ENCODE assay signal across 19 mouse cellular contexts in the genomic region with DNA sequence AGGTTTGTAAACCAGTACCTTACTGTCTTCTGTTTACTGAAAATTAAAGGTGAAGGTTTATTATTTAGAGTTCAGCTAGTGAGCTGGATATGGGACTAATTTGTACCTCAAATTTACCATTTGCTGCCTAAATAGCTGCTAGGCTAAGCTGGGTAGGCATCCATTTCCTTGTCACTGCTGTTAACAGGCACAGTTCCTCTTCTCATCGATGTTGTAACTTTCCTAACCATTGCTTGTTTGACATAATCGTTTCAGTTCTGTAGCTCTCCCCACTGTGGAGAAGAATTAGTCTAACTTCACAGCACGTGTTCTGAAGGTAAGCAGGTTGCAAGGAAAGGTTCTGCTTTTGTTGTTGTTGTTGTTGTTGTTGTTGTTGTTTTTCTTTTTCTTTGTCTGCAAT. TPM values are rescaled to one million over a fixed set of nuclear protein-coding genes. Genes with fewer than 3 reads are reported as not detected.
DNase-seq lines count a peak whose midpoint lies in the region; ATAC-seq and TF ChIP-seq lines count a peak whose summit lies in the region.
"Had no signal": no experiment of that assay in that cellular context is flagged by ENCODE, and none has a peak within 500 bp of the region (broad histone marks: within the 10 kb centered on the region; RNA-seq: fewer than 3 reads in every experiment).

No protein-coding gene starts in this region.

- no peak overlapping the region for H3K4me2 ChIP-seq in CH12.LX (ENCODE audit: insufficient read depth, low read depth, poor library complexity, severe bottlenecking)
- H3K4me2 ChIP-seq in hindbrain, embryonic 11.5 days (replicated peaks; ENCODE audit: low read depth, low read length), result no peak overlapping the region
- H3K4me2 ChIP-seq: embryonic facial prominence, embryonic 12.5 days; forebrain, embryonic 13.5 days; forebrain, embryonic 15.5 days had no signal

- WGBS in hindbrain, embryonic 11.5 days, result 89% methylated on average over 3 of the region's 3 CpGs
- 68% methylated on average over 3 of the region's 3 CpGs for WGBS in lung, adult 2 months

- H3K27ac ChIP-seq in CH12.LX (ENCODE audit: insufficient read depth, low read depth), result no peak overlapping the region
- no peak overlapping the region for H3K27ac ChIP-seq in hindbrain, embryonic 11.5 days (ENCODE audit: low read depth, low read length)
- H3K27ac ChIP-seq: embryonic facial prominence, embryonic 10.5 days; embryonic facial prominence, embryonic 12.5 days; forebrain, embryonic 13.5 days; forebrain, embryonic 15.5 days had no signal

- dilution Hi-C loops in CH12.LX (cut with MboI; ENCODE audit: extremely low pct_ligation_motif_present, extremely low pct_unique_long_range_greater_than_20kb, low sequenced_read_pairs), result no loop called here

- TF ChIP-seq POLR2A in CH12.LX (IDR thresholded peaks at IDR 0.05; ENCODE audit: low read depth, low read length), result no peak
- no peak for TF ChIP-seq POLR2A in lung, adult 2 months (IDR thresholded peaks at IDR 0.05; ENCODE audit: borderline replicate concordance, extremely low read depth, low read depth, low read length)

- H3K36me3 ChIP-seq in CH12.LX (replicated peaks in 1 of 2; ENCODE audit: control insufficient read depth in 1 of 2, insufficient read depth in 1 of 2, low read length in 1 of 2), result no peaks in the 10 kb centered on the region
- no peaks in the 10 kb centered on the region for H3K36me3 ChIP-seq in hindbrain, embryonic 11.5 days (ENCODE audit: control insufficient read depth, insufficient read depth, low read length)
- H3K36me3 ChIP-seq: embryonic facial prominence, embryonic 10.5 days; embryonic facial prominence, embryonic 12.5 days; forebrain, embryonic 15.5 days had no signal

- H3K9ac ChIP-seq in CH12.LX (ENCODE audit: insufficient read depth, low read depth), result no peak overlapping the region
- H3K9ac ChIP-seq in hindbrain, embryonic 11.5 days (ENCODE audit: low read depth, low read length), result no peak overlapping the region
- H3K9ac ChIP-seq: embryonic facial prominence, embryonic 12.5 days; forebrain, embryonic 13.5 days; forebrain, embryonic 15.5 days; forebrain, postnatal 0 days had no signal

- H3K79me2 ChIP-seq in CH12.LX (replicated peaks; ENCODE audit: control insufficient read depth, extremely low read depth, insufficient read depth, poor library complexity, severe bottlenecking), result no peaks in the 10 kb centered on the region

- no peak for TF ChIP-seq RAD21 in CH12.LX (IDR thresholded peaks at IDR 0.05; ENCODE audit: low read depth, low read length)

- in situ Hi-C loops in CH12.LX (cut with MboI; ENCODE audit: low pct_ligation_motif_present, low pct_unique_long_range_greater_than_20kb, low sequenced_read_pairs), result no loop called here

- no peak for TF ChIP-seq EP300 in CH12.LX (IDR thresholded peaks at IDR 0.05; ENCODE audit: low read length)

- TF ChIP-seq CTCF in CH12.LX (conservative IDR thresholded peaks at IDR 0.05 in 1 of 2, IDR thresholded peaks at IDR 0.05 in 1 of 2; ENCODE audit: low read depth in 2 of 2, low read length in 2 of 2), result no peak
- TF ChIP-seq CTCF in lung, adult 2 months (IDR thresholded peaks at IDR 0.05; ENCODE audit: insufficient read depth, low read length), result no peak

- ATAC-seq in common myeloid progenitor, adult 5-6 weeks (replicated peaks; ENCODE audit: low read depth, poor library complexity, severe bottlenecking), result 0 out of 2 replicates have a peak, but pooled peaks have one; percentile 25
- ATAC-seq in megakaryocyte progenitor cell, adult 5-6 weeks (replicated peaks; ENCODE audit: poor library complexity), result peak; percentile 91
- no peak for ATAC-seq in hindbrain, embryonic 11.5 days (ENCODE audit: low FRiP score)
- ATAC-seq: CD4-positive, CD25-positive, alpha-beta regulatory T cell, adult 4 months; forebrain, embryonic 13.5 days; forebrain, embryonic 15.5 days; forebrain, postnatal 0 days had no signal

- H3K9me3 ChIP-seq in CH12.LX (replicated peaks; ENCODE audit: low read length), result no peaks in the 10 kb centered on the region
- H3K9me3 ChIP-seq in hindbrain, embryonic 11.5 days (ENCODE audit: control insufficient read depth, low read length), result no peaks in the 10 kb centered on the region
- H3K9me3 ChIP-seq: embryonic facial prominence, embryonic 10.5 days; embryonic facial prominence, embryonic 12.5 days; forebrain, embryonic 13.5 days; forebrain, embryonic 15.5 days had no signal

- DNase-seq in CH12.LX (ENCODE audit: extremely low read depth), result peak; percentile 11
- DNase-seq in hindbrain, embryonic 11.5 days (ENCODE audit: low spot score), result no peak
- DNase-seq in adrenal gland, adult (ENCODE audit: inconsistent age in 2 of 2, low spot score in 1 of 2), result no peak
- DNase-seq in lung, adult 2 months, result no peak
- DNase-seq: adrenal gland, adult 2 months; adrenal gland, postnatal 25 days; B cell, adult 2 months; cerebellum, adult 11 months; cerebellum, adult 18-20 months; cerebellum, adult 8-10 months; cerebellum, adult 9-11 months; forebrain, postnatal 0 days had no signal

- H3K4me3 ChIP-seq in CH12.LX (replicated peaks in 1 of 3; ENCODE audit: low read depth in 2 of 3, low read length in 2 of 3, poor library complexity in 1 of 3), result no peak overlapping the region
- H3K4me3 ChIP-seq in hindbrain, embryonic 11.5 days (ENCODE audit: low read depth, low read length), result no peak overlapping the region
- no peak overlapping the region for H3K4me3 ChIP-seq in lung, adult 2 months (replicated peaks; ENCODE audit: extremely low read depth, low read depth, low read length)
- H3K4me3 ChIP-seq: embryonic facial prominence, embryonic 10.5 days; embryonic facial prominence, embryonic 12.5 days; forebrain, embryonic 13.5 days; forebrain, embryonic 15.5 days had no signal

- no peaks in the 10 kb centered on the region for H3K27me3 ChIP-seq in CH12.LX (replicated peaks)
- H3K27me3 ChIP-seq in hindbrain, embryonic 11.5 days (ENCODE audit: control insufficient read depth, insufficient read depth, low read length), result no peaks in the 10 kb centered on the region
- H3K27me3 ChIP-seq: embryonic facial prominence, embryonic 12.5 days; forebrain, embryonic 13.5 days; forebrain, embryonic 15.5 days had no signal

- peaks cover 0 to 3% of the 10 kb centered on the region in 2 experiments; a peak in 1 of 4 replicates for H3K4me1 ChIP-seq in CH12.LX (ENCODE audit: control insufficient read depth in 1 of 2, insufficient read depth in 2 of 2)
- no peaks in the 10 kb centered on the region for H3K4me1 ChIP-seq in hindbrain, embryonic 11.5 days (replicated peaks; ENCODE audit: control insufficient read depth, insufficient read depth, low read length)
- no peaks in the 10 kb centered on the region for H3K4me1 ChIP-seq in lung, adult 2 months (ENCODE audit: control insufficient read depth, insufficient read depth, low read length)
- H3K4me1 ChIP-seq: embryonic facial prominence, embryonic 12.5 days; forebrain, embryonic 13.5 days; forebrain, embryonic 15.5 days had no signal

TF ChIP-seq in CH12.LX, 34 proteins besides CTCF, POLR2A, EP300 and RAD21:
- TF ChIP-seq CHD2 (IDR thresholded peaks at IDR 0.05; ENCODE audit: low read length) (no peak), BHLHE40 (IDR thresholded peaks at IDR 0.05; ENCODE audit: low read depth, low read length) (no peak), TBP (conservative IDR thresholded peaks at IDR 0.05; ENCODE audit: low read depth, low read length) (no peak), ELF1 (IDR thresholded peaks at IDR 0.05; ENCODE audit: low read depth, low read length) (no peak), ZMIZ1 (IDR thresholded peaks at IDR 0.05; ENCODE audit: low read depth, low read length) (no peak), USF1 (IDR thresholded peaks at IDR 0.05; ENCODE audit: low read depth, low read length) (no peak), MAZ (IDR thresholded peaks at IDR 0.05; ENCODE audit: low read depth, low read length) (no peak), E2F4 (IDR thresholded peaks at IDR 0.05; ENCODE audit: insufficient replicate concordance, low read depth, low read length) (no peak), SIN3A (IDR thresholded peaks at IDR 0.05; ENCODE audit: low read length) (no peak), CHD1 (IDR thresholded peaks at IDR 0.05; ENCODE audit: low read depth, low read length) (no peak), NELFE (IDR thresholded peaks at IDR 0.05; ENCODE audit: low read depth, low read length) (no peak), SMC3 (IDR thresholded peaks at IDR 0.05; ENCODE audit: low read depth, low read length) (no peak), GABPA (IDR thresholded peaks at IDR 0.05; ENCODE audit: insufficient replicate concordance, low read depth, low read length) (no peak), POLR2AphosphoS2 (IDR thresholded peaks at IDR 0.05; ENCODE audit: low read depth, low read length) (no peak), RCOR1 (conservative IDR thresholded peaks at IDR 0.05; ENCODE audit: low read depth, low read length) (no peak), ZKSCAN1 (IDR thresholded peaks at IDR 0.05; ENCODE audit: borderline replicate concordance, low read depth, low read length) (no peak), MEF2A (IDR thresholded peaks at IDR 0.05; ENCODE audit: borderline replicate concordance, low read depth, low read length) (no peak)

RNA-seq across cellular contexts. Expression of a gene that starts 44.8 kb away (rescaled TPM):
- total RNA-seq in CH12.LX (2012; rRNA removed), result not detected in 2 replicates
- total RNA-seq in CH12.LX (2014; rRNA removed), result 0.05 TPM in 1 of 2 replicates, not detected in the other
- polyA plus RNA-seq in CH12.LX (2012; ENCODE audit: insufficient read length, low read depth), result 0.05 and 0.10 TPM in 2 replicates
- 0.23 TPM in 1 of 2 replicates, not detected in the other for total RNA-seq in common myeloid progenitor, adult 5-6 weeks (2017)
- 0.20 TPM in 1 of 2 replicates, not detected in the other for total RNA-seq in megakaryocyte progenitor cell, adult 5-6 weeks (2015)
- total RNA-seq in megakaryocyte progenitor cell, adult 5-6 weeks (2017), result 0.14 TPM in 1 of 2 replicates, not detected in the other
- polyA plus RNA-seq in hindbrain, embryonic 11.5 days (2014; fragmentation: Nextera tagmentation; extraction: Ambion mirVana), result 5.0 and 5.7 TPM in 2 replicates
- polyA plus RNA-seq in lung, adult 2 months (2012; rRNA removed), result 0.15 and 0.31 TPM in 2 replicates
